Mouse (Mus musculus) layer of hippocampus, postnatal 25 days (tissue): ENCODE measurements at regions not wholly inside any gene's neighbourhood (a gene's known extent, or its start where the extent isn't known, plus 50 kb on each side); places are given as distances from the start of the nearest gene placed in this dataset.

Source experiments
- DNase-seq, 2 experiments: peaks; one replicate each; pipeline ENCODE4 v3.0.0; 2022; ENCODE audit warnings: mixed read lengths in 2 of 2, low spot score in 1 of 2; ENCODE audit errors: extremely low spot score in 1 of 2

DNA sequence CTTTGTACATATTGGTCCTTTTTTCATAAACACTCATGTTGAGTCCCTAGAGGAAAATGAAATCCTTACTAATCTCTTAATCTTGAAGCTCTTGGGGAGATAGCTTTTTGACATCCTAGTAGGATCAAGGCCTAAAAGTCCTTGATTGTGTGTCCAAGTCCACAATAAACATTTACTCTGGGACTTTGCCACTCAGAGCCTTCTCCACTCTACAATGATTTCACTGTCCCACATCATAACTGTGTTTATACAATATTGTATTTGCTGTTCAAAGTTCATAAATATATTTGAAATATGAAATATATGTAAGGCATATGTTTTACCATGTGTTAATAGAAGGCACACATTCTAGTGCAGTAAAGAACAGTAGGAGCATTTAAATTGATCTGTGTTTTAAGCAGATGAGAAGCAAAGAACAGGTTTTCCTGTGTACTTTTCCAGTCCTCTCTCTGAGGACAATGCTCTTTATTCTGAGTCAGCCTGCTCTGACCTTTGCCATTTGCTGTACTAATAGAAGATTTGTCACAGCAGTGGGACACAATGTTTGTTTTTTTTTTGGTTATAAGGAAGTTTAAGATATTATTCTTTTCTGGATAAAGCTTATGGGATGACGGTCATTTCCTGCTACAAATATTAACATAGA lies 130.7 kb upstream of the Gprin3 start:
- no peak for DNase-seq

DNA sequence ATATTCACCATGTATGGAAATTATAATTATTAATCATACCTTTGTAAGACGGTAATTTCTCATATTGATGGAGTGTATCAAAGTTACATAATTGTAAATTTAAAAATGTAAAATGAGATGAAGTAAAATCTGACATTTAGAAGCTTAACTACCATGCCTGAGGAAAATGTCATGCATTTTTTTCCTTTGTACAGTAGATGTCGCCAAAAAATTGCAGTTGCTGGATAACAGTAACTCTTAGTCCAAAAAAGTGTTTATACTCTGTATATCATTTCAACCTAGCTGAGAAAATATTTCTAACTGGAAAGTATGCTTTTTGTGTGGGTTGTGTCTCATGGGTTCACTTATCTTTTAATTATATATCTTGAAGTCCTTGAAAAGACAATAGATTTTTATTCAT lies 110.9 kb upstream of the Gprin3 start:
- no peak for DNase-seq

DNA sequence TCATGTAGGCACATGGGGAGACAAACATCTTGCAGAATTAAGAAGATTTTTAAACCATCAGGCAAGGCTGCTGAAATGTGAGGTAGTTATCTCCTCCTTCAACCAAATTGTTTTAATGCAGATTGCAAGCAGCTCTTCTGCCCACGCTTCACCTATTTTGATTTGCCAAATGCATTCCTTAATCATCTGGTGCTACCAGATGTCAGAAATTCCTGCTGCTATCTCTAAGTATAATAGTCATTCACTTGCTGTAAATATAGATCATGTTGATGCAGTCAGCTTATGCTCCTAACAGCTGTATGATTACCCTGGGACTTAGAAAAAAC lies 98.8 kb upstream of the Gprin3 start:
- no peak for DNase-seq

DNA sequence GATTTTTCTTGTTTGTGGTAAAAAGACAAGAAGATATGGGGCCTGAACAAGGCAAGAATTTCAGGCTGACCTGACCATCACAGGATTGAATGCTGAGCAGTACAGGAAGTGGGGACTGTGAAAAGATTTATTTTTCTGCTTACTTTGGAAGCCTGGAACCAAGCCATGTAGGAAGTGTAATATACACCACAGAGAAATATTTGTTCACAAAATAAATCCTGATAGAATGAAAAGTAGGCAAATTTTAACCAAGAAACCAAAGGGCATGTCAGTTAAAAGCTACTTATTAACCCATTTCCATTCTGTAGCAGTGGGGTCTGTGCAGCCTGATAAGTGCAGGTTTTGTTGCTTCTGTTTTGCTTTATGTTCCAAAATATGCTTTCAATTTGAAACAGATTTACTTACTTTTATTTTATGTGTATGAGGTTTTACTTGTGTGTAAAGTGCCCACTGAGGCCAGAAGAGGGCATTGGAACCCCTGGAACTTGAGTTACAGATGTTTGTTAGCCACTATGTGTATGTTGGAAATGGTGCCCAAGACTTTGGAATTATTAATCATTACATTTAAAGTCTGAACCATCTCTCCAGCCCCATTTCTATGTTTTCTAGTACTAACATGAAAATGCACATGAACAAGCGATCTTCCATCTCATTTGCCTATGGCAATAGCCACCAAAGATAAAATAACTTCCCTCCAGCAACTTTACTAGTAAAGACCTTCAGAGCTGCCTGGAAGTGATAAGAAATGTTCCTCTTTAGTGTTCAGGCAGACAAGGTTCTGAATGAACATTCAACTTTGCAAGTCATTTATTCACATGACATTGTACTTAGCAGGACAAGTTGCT lies 98.2 kb upstream of the Gprin3 start:
- no peak for DNase-seq

DNA sequence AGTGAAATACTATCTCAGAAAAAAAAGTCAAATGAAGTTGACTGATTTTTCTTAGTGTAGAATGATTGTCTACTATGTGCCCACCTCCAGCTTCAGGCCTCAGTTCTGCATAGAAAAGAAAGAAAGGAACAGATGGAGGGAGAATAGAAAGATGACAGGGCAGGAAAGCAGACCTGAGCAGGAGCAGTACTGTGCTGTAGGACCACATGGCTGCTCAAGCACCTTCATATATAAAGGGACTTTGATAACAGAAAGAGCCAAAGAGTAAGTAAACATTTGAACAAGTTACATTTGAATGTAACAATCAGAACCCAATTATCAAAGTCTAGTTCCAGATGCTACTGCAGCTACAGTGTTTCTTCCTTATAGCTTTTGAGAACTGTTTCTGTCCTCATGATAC lies 96.9 kb upstream of the Gprin3 start:
- no peak for DNase-seq

DNA sequence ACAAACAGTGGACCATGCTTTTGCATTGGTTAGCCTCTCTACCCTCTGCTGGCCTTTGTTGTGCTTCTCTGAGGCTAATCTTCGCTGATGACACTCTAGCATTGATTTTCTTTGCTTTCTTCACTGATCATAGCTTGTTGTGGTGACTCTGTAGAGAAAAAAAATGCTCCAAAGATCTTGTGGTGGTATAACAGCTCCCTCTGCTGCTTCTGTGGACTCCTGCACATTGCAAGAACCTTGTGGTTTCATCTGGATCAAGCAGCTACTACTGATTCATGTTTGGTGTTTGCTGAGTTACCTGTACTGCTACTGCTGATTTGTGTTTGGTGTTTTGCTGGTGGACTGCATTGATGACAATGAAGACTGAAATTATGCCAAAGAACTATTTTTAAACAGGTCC lies 74.7 kb upstream of the Gprin3 start:
- peak in 1 of 2 experiments; percentile 10 for DNase-seq

DNA sequence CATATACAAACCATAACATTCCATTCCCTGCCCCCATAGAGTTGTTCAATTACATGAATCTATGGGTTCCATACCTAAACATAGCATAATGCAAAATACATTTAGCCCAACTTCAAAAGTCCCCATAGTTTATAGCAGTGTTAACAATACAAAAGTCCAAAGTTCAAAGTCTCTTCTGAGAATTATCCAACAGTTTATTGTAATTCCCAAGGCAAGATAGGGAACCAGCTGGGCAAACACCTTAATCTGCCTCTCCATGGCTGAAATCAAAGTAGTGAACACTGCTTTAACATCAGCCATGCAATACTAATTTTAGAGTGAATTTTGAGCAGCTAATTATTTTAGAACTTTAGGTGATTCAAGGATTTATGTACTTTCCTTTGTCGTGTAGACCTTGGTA lies 72.7 kb upstream of the Gprin3 start:
- no peak for DNase-seq

DNA sequence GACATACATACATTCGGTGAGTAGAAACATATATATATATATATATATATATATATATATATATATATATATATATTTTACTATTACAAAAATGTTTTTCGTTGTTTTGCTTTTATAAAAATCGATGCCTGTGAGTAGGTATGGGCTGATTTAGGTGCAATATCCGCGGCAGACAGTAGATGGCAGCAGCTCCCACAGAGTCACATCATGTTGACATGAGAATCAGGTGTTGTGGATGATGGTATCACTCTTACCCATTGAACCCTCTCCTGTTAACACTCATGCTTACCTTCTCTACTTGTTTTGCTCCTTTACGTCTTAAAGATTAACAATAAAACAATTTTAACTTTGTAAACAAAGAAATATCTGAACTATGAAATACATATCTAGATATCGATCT lies 72.0 kb upstream of the Gprin3 start:
- DNase-seq = peak; percentile 55 to 91

DNA sequence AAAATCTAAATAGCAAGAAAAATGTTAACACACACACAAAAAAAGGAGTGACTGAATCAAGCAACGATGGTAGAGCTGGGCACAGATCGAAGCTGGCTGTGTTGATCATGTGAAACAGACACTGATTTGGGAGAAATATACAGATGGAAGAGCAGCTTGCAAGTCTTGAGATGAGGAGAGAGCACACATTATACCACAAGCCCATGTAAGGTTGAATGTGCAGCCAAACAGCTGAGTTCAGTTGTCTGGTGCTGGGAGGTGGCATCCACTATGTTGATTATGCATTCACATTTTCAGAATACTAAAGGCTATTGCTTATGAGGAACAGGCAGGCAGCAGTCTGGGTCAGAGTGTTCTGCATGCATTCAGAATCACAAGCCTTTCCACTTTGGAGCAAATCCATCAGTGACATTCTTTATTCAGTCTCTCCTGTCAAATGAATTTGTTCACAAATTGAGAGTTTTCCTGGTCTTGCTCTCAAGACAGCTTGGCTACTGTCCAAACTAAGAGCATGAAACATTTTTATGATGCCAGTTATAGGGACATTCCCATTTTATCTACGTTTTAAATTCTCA lies 63.0 kb upstream of the Gprin3 start:
- peak in 1 of 2 experiments; percentile 7 for DNase-seq

DNA sequence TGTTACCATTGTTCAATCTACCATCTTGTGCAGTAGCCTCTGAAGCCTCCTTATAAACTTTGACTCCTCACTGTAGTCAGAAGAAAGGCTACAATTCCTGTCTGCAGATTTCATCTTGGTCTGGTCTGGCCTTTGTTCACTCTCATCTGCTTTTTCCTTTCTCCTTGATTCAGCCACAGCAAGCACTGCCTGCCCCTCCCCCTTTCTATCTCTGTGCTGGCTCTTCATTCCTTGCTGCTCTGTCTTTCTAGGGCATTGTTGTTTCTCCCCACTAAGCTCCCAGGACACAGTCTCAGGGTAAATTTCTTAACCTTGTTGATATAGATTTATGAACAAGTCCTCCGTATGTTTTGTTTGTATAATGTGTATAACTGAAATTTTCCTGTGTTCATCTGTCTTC lies 62.3 kb upstream of the Gprin3 start:
- no peak for DNase-seq

DNA sequence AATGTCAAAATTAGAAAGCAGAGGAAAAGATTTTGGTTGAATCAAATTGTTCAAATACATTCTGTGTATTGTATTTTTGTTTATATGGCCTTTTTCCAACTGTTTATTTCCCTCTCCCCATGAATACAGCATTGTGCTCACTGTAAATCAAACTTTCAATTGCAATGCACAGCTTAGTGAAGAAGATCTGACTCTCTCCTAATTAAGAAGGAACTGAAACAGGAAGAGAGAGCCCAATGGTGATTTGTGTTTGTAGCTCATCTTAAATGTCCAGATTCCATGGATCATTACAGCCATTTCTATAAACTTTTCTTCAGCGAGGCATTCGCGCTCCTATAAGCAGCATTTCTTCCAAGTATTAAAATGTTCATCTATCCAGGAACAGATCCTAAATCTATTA lies 57.9 kb upstream of the Gprin3 start:
- no peak for DNase-seq

DNA sequence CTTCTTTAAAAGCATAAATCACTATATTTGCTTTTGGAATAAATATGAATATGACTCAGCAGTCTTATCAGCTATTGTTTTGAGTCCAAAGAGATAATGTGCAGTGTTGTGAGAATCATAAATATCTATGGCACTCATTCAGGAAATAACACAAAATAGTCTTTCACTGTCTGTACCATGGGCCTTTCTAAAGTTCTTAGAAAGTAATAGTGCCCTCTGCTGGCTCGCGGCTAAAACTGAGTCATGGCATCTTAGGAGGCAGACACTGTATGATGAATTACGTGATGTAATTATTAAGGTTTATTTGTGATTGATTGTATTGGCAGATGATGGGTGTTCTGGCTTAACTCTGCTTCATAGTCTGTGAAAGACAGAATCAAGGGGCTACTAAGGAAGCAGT lies 57.5 kb upstream of the Gprin3 start:
- DNase-seq = peak in 1 of 2 experiments; percentile 61
